ENCODE assay signal across 8 mouse cellular contexts in genomic region chr10:75560549-75560899, GRCm38 (mm10). TPM values are rescaled to one million over a fixed set of nuclear protein-coding genes. Genes with fewer than 3 reads are reported as not detected.
A peak's percentile ranks its signal among the peaks of the same experiment; 100 is the strongest.
DNase-seq lines count a peak whose midpoint lies in the region; ATAC-seq and TF ChIP-seq lines count a peak whose summit lies in the region.

No protein-coding gene starts in this region.

- no peak for TF ChIP-seq CTCF in C2C12 (IDR thresholded peaks at IDR 0.05; ENCODE audit: control insufficient read depth, insufficient read depth, insufficient read length)

- no peaks in the 10 kb centered on the region for H3K36me3 ChIP-seq in heart, embryonic 10.5 days
- H3K36me3 ChIP-seq in C2C12 (ENCODE audit: control insufficient read depth, insufficient read depth) = peaks cover 8% of the 10 kb centered on the region
- no peaks in the 10 kb centered on the region for H3K36me3 ChIP-seq in forebrain, embryonic 13.5 days (ENCODE audit: poor library complexity, severe bottlenecking)
- H3K36me3 ChIP-seq in liver, embryonic 13.5 days = no peaks in the 10 kb centered on the region

- WGBS in heart, embryonic 10.5 days = 14% methylated on average over 6 of the region's 6 CpGs
- WGBS in forebrain, embryonic 13.5 days = 11% methylated on average over 6 of the region's 6 CpGs
- WGBS in liver, embryonic 13.5 days (ENCODE audit: insufficient replicate concordance) = 11% methylated on average over 6 of the region's 6 CpGs

- ATAC-seq in forebrain, embryonic 13.5 days = 0 out of 2 replicates have a peak, but pooled peaks have one; percentile 3
- no peak for ATAC-seq in liver, embryonic 13.5 days (ENCODE audit: low read depth)

- H3K4me1 ChIP-seq in heart, embryonic 10.5 days = peaks cover 38% of the 10 kb centered on the region
- peaks cover 51% of the 10 kb centered on the region for H3K4me1 ChIP-seq in forebrain, embryonic 13.5 days
- H3K4me1 ChIP-seq in liver, embryonic 13.5 days (replicated peaks) = peaks cover 22% of the 10 kb centered on the region

- H3K9me3 ChIP-seq in heart, embryonic 10.5 days = no peaks in the 10 kb centered on the region
- H3K9me3 ChIP-seq in forebrain, embryonic 13.5 days (replicated peaks) = no peaks in the 10 kb centered on the region
- no peaks in the 10 kb centered on the region for H3K9me3 ChIP-seq in liver, embryonic 13.5 days (replicated peaks)

- H3K4me3 ChIP-seq in heart, embryonic 10.5 days = peak overlapping the region; percentile 76
- no peak overlapping the region for H3K4me3 ChIP-seq in C2C12 (ENCODE audit: insufficient read depth, poor library complexity, severe bottlenecking)
- H3K4me3 ChIP-seq in forebrain, embryonic 13.5 days = peak overlapping the region; percentile 64
- H3K4me3 ChIP-seq in liver, embryonic 13.5 days (replicated peaks) = no peak overlapping the region

- no peak for DNase-seq in heart, embryonic 10.5 days (ENCODE audit: low spot score)
- DNase-seq in heart, adult 8-10 months (ENCODE audit: low spot score) = no peak
- no peak for DNase-seq in liver, embryonic 13.5 days
- no peak for DNase-seq in retina, embryonic 14.5 days (ENCODE audit: low spot score)
- no peak for DNase-seq in adrenal gland, adult (ENCODE audit: inconsistent age in 2 of 2, low spot score in 1 of 2)
- DNase-seq in adrenal gland, postnatal 14 days = no peak

- no peaks in the 10 kb centered on the region for H3K79me3 ChIP-seq in C2C12 (ENCODE audit: low read depth)

- peak overlapping the region; percentile 94 for H3K4me2 ChIP-seq in forebrain, embryonic 13.5 days
- H3K4me2 ChIP-seq in liver, embryonic 13.5 days = peak overlapping the region; percentile 68

- H3K79me2 ChIP-seq in C2C12 (ENCODE audit: control insufficient read depth, insufficient read depth) = no peaks in the 10 kb centered on the region

- 0 out of 2 replicates have a peak overlapping the region, but pooled peaks have one; percentile 84 for H3K27ac ChIP-seq in heart, embryonic 10.5 days
- peak overlapping the region; percentile 81 for H3K27ac ChIP-seq in forebrain, embryonic 13.5 days
- H3K27ac ChIP-seq in liver, embryonic 13.5 days = no peak overlapping the region

- peak overlapping the region; percentile 76 for H3ac ChIP-seq in C2C12 (ENCODE audit: control insufficient read depth, insufficient read length, low read depth)

- peaks cover 90% of the 10 kb centered on the region for H3K27me3 ChIP-seq in heart, embryonic 10.5 days (ENCODE audit: insufficient read depth, poor library complexity, severe bottlenecking)
- H3K27me3 ChIP-seq in C2C12 (ENCODE audit: control insufficient read depth, insufficient read depth, insufficient read length) = no peaks in the 10 kb centered on the region
- H3K27me3 ChIP-seq in forebrain, embryonic 13.5 days = peaks cover 34% of the 10 kb centered on the region
- H3K27me3 ChIP-seq in liver, embryonic 13.5 days = peaks cover 73% of the 10 kb centered on the region

- H3K9ac ChIP-seq in forebrain, embryonic 13.5 days = peak overlapping the region; percentile 90
- no peak overlapping the region for H3K9ac ChIP-seq in liver, embryonic 13.5 days

TF ChIP-seq in C2C12, 6 proteins besides CTCF, POLR2A, EP300 and RAD21:
- no peak for TF ChIP-seq MYOD1 (IDR thresholded peaks at IDR 0.05; ENCODE audit: control insufficient read depth, insufficient read length, low read depth)
- TF ChIP-seq MYOG (IDR thresholded peaks at IDR 0.05; ENCODE audit: control insufficient read depth, extremely low read depth, insufficient read length) = no peak
- no peak for TF ChIP-seq CEBPB (IDR thresholded peaks at IDR 0.05; ENCODE audit: low read depth)

RNA-seq across cellular contexts. Expression of gene Lrrc75b, which starts 0.4 kb away (rescaled TPM):
- 0.78 and 1.1 TPM in 2 replicates for polyA plus RNA-seq in heart, embryonic 10.5 days (2016; fragmentation: Nextera tagmentation; extraction: Ambion mirVana)
- total RNA-seq in heart, adult 8-10 months (2022) = 1 to 10 TPM in 2 of 4 experiments, under 1 TPM in 2; 0.79 to 1.6 (median 0.97) TPM
- 3.8 TPM for polyA plus RNA-seq in C2C12 (2012; fragmentation: generic; extraction: Trizol)
- polyA plus RNA-seq in forebrain, embryonic 13.5 days (2015; fragmentation: Nextera tagmentation; extraction: Ambion mirVana) = 10.4 and 11.7 TPM in 2 replicates
- 0.05 and 0.07 TPM in 2 replicates for polyA plus RNA-seq in liver, embryonic 13.5 days (2015; fragmentation: Nextera tagmentation; extraction: Ambion mirVana)
- 0.70 and 1.1 TPM in 2 replicates for total RNA-seq in adrenal gland, postnatal 14 days (2021)

RNA-seq across cellular contexts. Expression of gene Ggt1, which starts 0.9 kb away (rescaled TPM):
- 0.27 and 1.9 TPM in 2 replicates for polyA plus RNA-seq in heart, embryonic 10.5 days (2016; fragmentation: Nextera tagmentation; extraction: Ambion mirVana)
- total RNA-seq in heart, adult 8-10 months (2022) = not detected
- 0.12 TPM for polyA plus RNA-seq in C2C12 (2012; fragmentation: generic; extraction: Trizol)
- 1.1 and 2.3 TPM in 2 replicates for polyA plus RNA-seq in forebrain, embryonic 13.5 days (2015; fragmentation: Nextera tagmentation; extraction: Ambion mirVana)
- 4.7 and 5.4 TPM in 2 replicates for polyA plus RNA-seq in liver, embryonic 13.5 days (2015; fragmentation: Nextera tagmentation; extraction: Ambion mirVana)
- total RNA-seq in adrenal gland, postnatal 14 days (2021) = 1.7 TPM in 1 of 2 replicates, not detected in the other

RNA-seq across cellular contexts. Expression of gene Ggt5, which starts 28.6 kb away (rescaled TPM):
- 1.4 and 4.9 TPM in 2 replicates for polyA plus RNA-seq in heart, embryonic 10.5 days (2016; fragmentation: Nextera tagmentation; extraction: Ambion mirVana)
- 1 to 10 TPM; 3.4 to 4.9 (median 4.9) TPM for total RNA-seq in heart, adult 8-10 months (2022)
- polyA plus RNA-seq in C2C12 (2012; fragmentation: generic; extraction: Trizol) = not detected
- 1.4 and 2.8 TPM in 2 replicates for polyA plus RNA-seq in forebrain, embryonic 13.5 days (2015; fragmentation: Nextera tagmentation; extraction: Ambion mirVana)
- 0.52 and 0.59 TPM in 2 replicates for polyA plus RNA-seq in liver, embryonic 13.5 days (2015; fragmentation: Nextera tagmentation; extraction: Ambion mirVana)
- total RNA-seq in adrenal gland, postnatal 14 days (2021) = 6.2 and 8.0 TPM in 2 replicates

RNA-seq across cellular contexts. Expression of gene Gucd1, which starts 42.8 kb away (rescaled TPM):
- 24.0 and 28.8 TPM in 2 replicates for polyA plus RNA-seq in heart, embryonic 10.5 days (2016; fragmentation: Nextera tagmentation; extraction: Ambion mirVana)
- 10 to 100 TPM; 34.0 to 37.2 (median 36.1) TPM for total RNA-seq in heart, adult 8-10 months (2022)
- polyA plus RNA-seq in C2C12 (2012; fragmentation: generic; extraction: Trizol) = 15.7 TPM
- 21.1 and 24.9 TPM in 2 replicates for polyA plus RNA-seq in forebrain, embryonic 13.5 days (2015; fragmentation: Nextera tagmentation; extraction: Ambion mirVana)
- 48.7 and 50.4 TPM in 2 replicates for polyA plus RNA-seq in liver, embryonic 13.5 days (2015; fragmentation: Nextera tagmentation; extraction: Ambion mirVana)
- 41.0 and 61.5 TPM in 2 replicates for total RNA-seq in adrenal gland, postnatal 14 days (2021)

RNA-seq across cellular contexts. Expression of gene Snrpd3, which starts 43.2 kb away (rescaled TPM):
- polyA plus RNA-seq in heart, embryonic 10.5 days (2016; fragmentation: Nextera tagmentation; extraction: Ambion mirVana) = 139 and 148 TPM in 2 replicates
- 10 to 100 TPM; 64.0 to 72.6 (median 68.3) TPM for total RNA-seq in heart, adult 8-10 months (2022)
- 358 TPM for polyA plus RNA-seq in C2C12 (2012; fragmentation: generic; extraction: Trizol)
- 188 and 198 TPM in 2 replicates for polyA plus RNA-seq in forebrain, embryonic 13.5 days (2015; fragmentation: Nextera tagmentation; extraction: Ambion mirVana)
- polyA plus RNA-seq in liver, embryonic 13.5 days (2015; fragmentation: Nextera tagmentation; extraction: Ambion mirVana) = 109 and 141 TPM in 2 replicates
- 87.9 and 88.0 TPM in 2 replicates for total RNA-seq in adrenal gland, postnatal 14 days (2021)

Comparison
In these comparisons a context has a peak if more than half of its experiments do, and no peak if none do; other contexts are left out.
1. H3K4me3 ChIP-seq: peak in heart, embryonic 10.5 days (single experiment) and forebrain, embryonic 13.5 days (single experiment); none in C2C12 (single experiment) and liver, embryonic 13.5 days (single experiment).